In the genomic region with DNA sequence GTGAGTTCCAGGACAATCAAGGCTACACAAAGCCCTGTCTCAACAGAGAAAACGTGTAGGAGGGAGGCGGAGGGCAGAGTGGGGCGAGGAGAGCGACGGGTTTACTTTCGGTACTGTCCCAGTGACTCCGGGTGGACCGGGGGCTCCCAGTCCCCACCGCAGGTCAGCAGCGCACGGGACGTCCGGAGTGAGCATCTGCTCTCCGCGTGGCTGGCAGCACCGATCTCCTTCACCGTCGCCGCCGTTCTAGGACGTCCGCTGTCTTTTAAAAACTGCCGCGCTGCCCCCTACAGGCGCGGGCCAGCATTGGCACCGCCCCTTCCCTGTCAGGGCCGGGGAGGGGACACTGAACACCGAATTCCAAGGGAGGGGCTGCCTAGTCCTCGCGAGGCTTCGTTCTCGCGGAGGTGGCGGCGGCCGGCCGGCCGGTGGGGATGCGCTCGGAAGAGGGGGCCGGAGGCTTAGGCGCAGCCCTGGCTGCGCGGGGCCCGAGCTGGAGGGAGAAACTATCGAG, we compare ENCODE assay signal across 8 mouse cellular contexts. TPM values are rescaled to one million over a fixed set of nuclear protein-coding genes. Genes with fewer than 3 reads are reported as not detected.
A peak's percentile ranks its signal among the peaks of the same experiment; 100 is the strongest.
DNase-seq lines count a peak whose midpoint lies in the region; ATAC-seq lines count a peak whose summit lies in the region.

Upf3a (plus strand) TSS at position 366 of the 514 bp plus-strand sequence.

- peaks cover 44% of the 10 kb centered on the region for H3K36me3 ChIP-seq in hindbrain, embryonic 13.5 days

- H3K27me3 ChIP-seq in hindbrain, embryonic 13.5 days, result no peaks in the 10 kb centered on the region

- H3K9me3 ChIP-seq in hindbrain, embryonic 13.5 days, result no peaks in the 10 kb centered on the region

- under 1% methylated on average over 47 of the region's 47 CpGs for WGBS in hindbrain, embryonic 13.5 days

- ATAC-seq in hindbrain, embryonic 13.5 days (ENCODE audit: low FRiP score), result peak; percentile 96

- H3K4me3 ChIP-seq in hindbrain, embryonic 13.5 days, result peak within 1 kb of the TSS; percentile 61

- H3K4me1 ChIP-seq in hindbrain, embryonic 13.5 days (replicated peaks), result peaks cover 19% of the 10 kb centered on the region

- DNase-seq in NIH3T3 (ENCODE audit: low read depth), result peak; percentile 98
- DNase-seq in cerebellum, postnatal 10 days, result peak; percentile 95 to 96
- peak; percentile 82 to 85 for DNase-seq in frontal cortex, postnatal 14 days (ENCODE audit: low spot score in 2 of 2)
- peak in 1 of 2 experiments; percentile 79 for DNase-seq in layer of hippocampus, postnatal 25 days (ENCODE audit: extremely low spot score in 1 of 2, low spot score in 1 of 2)
- DNase-seq in lung, postnatal 25 days (ENCODE audit: low spot score), result peak; percentile 94
- peak; percentile 96 for DNase-seq in retina, embryonic 14.5 days (ENCODE audit: low spot score)
- DNase-seq in thymus, postnatal 4 days, result peak; percentile 93

- peak within 1 kb of the TSS; percentile 99 for H3K27ac ChIP-seq in hindbrain, embryonic 13.5 days

- H3K9ac ChIP-seq in hindbrain, embryonic 13.5 days, result peak within 1 kb of the TSS; percentile 87

- H3K4me2 ChIP-seq in hindbrain, embryonic 13.5 days, result peak within 1 kb of the TSS; percentile 81

RNA-seq across cellular contexts. Expression of gene Upf3a, which starts in this region (rescaled TPM):
- polyA plus RNA-seq in hindbrain, embryonic 13.5 days (2015; fragmentation: Nextera tagmentation; extraction: Ambion mirVana), result 42.5 and 45.5 TPM in 2 replicates
- total RNA-seq in layer of hippocampus, postnatal 25 days (2021), result 10 to 100 TPM; 34.4 to 37.2 TPM
